Mouse (Mus musculus) heart, postnatal 36 days (tissue): ENCODE data around the gene Ghrl. TPM values are rescaled to one million over a fixed set of nuclear protein-coding genes. Genes with fewer than 3 reads are reported as not detected.
"Not testable (repeated sequence)": the region's sequence is repeated elsewhere in the genome, so short reads cannot be mapped to it uniquely, and the experiment has no call there.

Experiments
- DNase-seq, 2 experiments: peaks; one replicate each; pipeline ENCODE4 v3.0.0; 2021 to 2022
- intact Hi-C: fragments of 180-260 bp; cut with DNase I; formaldehyde crosslinking; loops from one replicate; pipeline ENCODE4 v1.15.1; 2025
- total RNA-seq, 2 experiments: library from RNA; stranded (reverse); gene quantifications; 2 replicates each; pipeline ENCODE4 v1.2.3; 2021

The Ghrl gene
- total RNA-seq: not detected

- no peak for DNase-seq
- intact Hi-C loops: no loop called here
Observed at GRCm38 (mm10) chr6:113719878-113720277, at the start of gene Ghrl. Ghrl (minus strand) TSS chr6:113719880.

GRCm38 (mm10) chr6:113768804-113769203 lies 49.1 kb upstream of the Ghrl start:
- intact Hi-C loops: no loop called here
- DNase-seq: no peak

- peak; percentile 46 to 47 for DNase-seq
- intact Hi-C loops: loop anchor here (1.0 to 5.0 kb wide), 4 partner anchors 146 to 491 kb away; no protein-coding TSS in a partner anchor
Observed at GRCm38 (mm10) chr6:113761644-113762043, 42.0 kb upstream of the Ghrl start.

GRCm38 (mm10) chr6:113749119-113749685 lies 29.5 kb upstream of the Ghrl start:
- no peak for DNase-seq
- intact Hi-C loops: no loop called here

GRCm38 (mm10) chr6:113748351-113748750 lies 28.7 kb upstream of the Ghrl start:
- no peak for DNase-seq
- intact Hi-C loops: no loop called here

GRCm38 (mm10) chr6:113747284-113747683 lies 27.6 kb upstream of the Ghrl start:
- intact Hi-C loops: no loop called here
- DNase-seq: no peak

- intact Hi-C loops: no loop called here
- no peak for DNase-seq
Observed at GRCm38 (mm10) chr6:113745117-113745516, 25.4 kb upstream of the Ghrl start.

- DNase-seq: no peak
- intact Hi-C loops: no loop called here
Observed at GRCm38 (mm10) chr6:113743111-113743510, 23.4 kb upstream of the Ghrl start.

GRCm38 (mm10) chr6:113742321-113742720 lies 22.6 kb upstream of the Ghrl start:
- intact Hi-C loops: no loop called here
- no peak for DNase-seq

- DNase-seq: no peak
- intact Hi-C loops: no loop called here
Observed at GRCm38 (mm10) chr6:113741425-113741824, 21.7 kb upstream of the Ghrl start.

GRCm38 (mm10) chr6:113740236-113741217 lies 20.8 kb upstream of the Ghrl start, which contains the start of gene Sec13:
Sec13 (minus strand) TSS chr6:113740743.
- peak; percentile 88 to 89 for DNase-seq
- intact Hi-C loops: no loop called here

GRCm38 (mm10) chr6:113737318-113738046 lies 17.8 kb upstream of the Ghrl start:
- no peak for DNase-seq
- intact Hi-C loops: loop anchor here (2.0 kb wide), 1 partner anchor 39 kb away; no protein-coding TSS in a partner anchor

GRCm38 (mm10) chr6:113731296-113731695 lies 11.6 kb upstream of the Ghrl start:
- no peak for DNase-seq
- intact Hi-C loops: no loop called here

- intact Hi-C loops: no loop called here
- DNase-seq: no peak
Observed at GRCm38 (mm10) chr6:113728181-113728580, 8.5 kb upstream of the Ghrl start.

- DNase-seq: no peak
- intact Hi-C loops: no loop called here
Observed at GRCm38 (mm10) chr6:113721061-113721460, 1.4 kb upstream of the Ghrl start.

GRCm38 (mm10) chr6:113717541-113717940 lies 2.1 kb downstream of the Ghrl start:
- intact Hi-C loops: no loop called here
- DNase-seq: no peak

- no peak for DNase-seq
- intact Hi-C loops: no loop called here
Observed at GRCm38 (mm10) chr6:113714797-113715196, 4.9 kb downstream of the Ghrl start.

- intact Hi-C loops: no loop called here
- no peak for DNase-seq
Observed at GRCm38 (mm10) chr6:113714276-113714675, 5.4 kb downstream of the Ghrl start.

- DNase-seq, intact Hi-C loops: not testable (repeated sequence)
Observed at GRCm38 (mm10) chr6:113713389-113713788, 6.3 kb downstream of the Ghrl start.

- intact Hi-C loops: no loop called here
- DNase-seq: no peak
Observed at GRCm38 (mm10) chr6:113712718-113713117, 7.0 kb downstream of the Ghrl start.
